Mouse (Mus musculus) ES-E14 (cell line): ENCODE measurements around the gene Itga9. TPM values are rescaled to one million over a fixed set of nuclear protein-coding genes. Genes with fewer than 3 reads are reported as not detected.

Source experiments
- DNase-seq: peaks from one replicate; pipeline ENCODE4 v3.0.0-alpha.2; 2013; ENCODE audit warnings: low read depth, low spot score
- H3K27ac ChIP-seq: 2 replicates; pipeline ENCODE4 v1.5.1; 2012; ENCODE audit warnings: low read depth, mild to moderate bottlenecking, low read length, moderate library complexity, mixed read lengths; ENCODE audit not compliant: poor library complexity, insufficient read depth, severe bottlenecking
- H3K36me3 ChIP-seq: 2 replicates; pipeline ENCODE4 v1.6.1; 2012; ENCODE audit warnings: mild to moderate bottlenecking, low read length, moderate library complexity, mixed read lengths; ENCODE audit not compliant: control insufficient read depth, poor library complexity, insufficient read depth, severe bottlenecking
- H3K4me1 ChIP-seq, 2 experiments: fragments of 150-350 bp in 1 of 2; sonication (generic) in 1 of 2; 2 replicates each; pipeline ENCODE4 v1.6.1; 2012; ENCODE audit warnings: low read length in 2 of 2, mild to moderate bottlenecking in 1 of 2, mixed read lengths in 1 of 2; ENCODE audit not compliant: control insufficient read depth in 2 of 2, insufficient read depth in 2 of 2, poor library complexity in 1 of 2
- H3K4me3 ChIP-seq, 2 experiments: fragments of 150-350 bp in 1 of 2; sonication (generic) in 1 of 2; 2 replicates each; pipeline ENCODE4 v1.5.1; 2012; ENCODE audit warnings: low read length in 2 of 2, low read depth in 1 of 2, mild to moderate bottlenecking in 1 of 2, mixed read lengths in 1 of 2; ENCODE audit not compliant: insufficient read depth in 1 of 2, poor library complexity in 1 of 2, severe bottlenecking in 1 of 2
- H3K9ac ChIP-seq: 2 replicates; pipeline ENCODE4 v1.6.1; 2012; ENCODE audit warnings: low read depth, mild to moderate bottlenecking, low read length, mixed read lengths; ENCODE audit not compliant: poor library complexity, insufficient read depth, severe bottlenecking
- H3K9me3 ChIP-seq: fragments of 150-350 bp; sonication (generic); 2 replicates; pipeline ENCODE4 v1.6.1; 2012; ENCODE audit warnings: low read depth, mild to moderate bottlenecking, low read length; ENCODE audit not compliant: control insufficient read depth, insufficient read depth
- CHD2 ChIP-seq: IDR thresholded peaks from 2 replicates; pipeline ENCODE4 v1.6.1; 2014; ENCODE audit warnings: mild to moderate bottlenecking, low read depth, low read length, inconsistent platforms
- HCFC1 ChIP-seq: IDR thresholded peaks from 2 replicates; pipeline ENCODE4 v1.6.1; 2012; ENCODE audit warnings: low read length, inconsistent platforms, borderline replicate concordance; ENCODE audit not compliant: insufficient read depth
- MAFK ChIP-seq: IDR thresholded peaks from 2 replicates; pipeline ENCODE4 v1.6.1; 2014; ENCODE audit warnings: mild to moderate bottlenecking, low read depth, low read length, inconsistent platforms; ENCODE audit not compliant: insufficient read depth
- ZC3H11A ChIP-seq: IDR thresholded peaks from 2 replicates; pipeline ENCODE4 v1.6.1; 2012; ENCODE audit warnings: low read depth, mild to moderate bottlenecking, inconsistent platforms, low read length, borderline replicate concordance
- ZNF384 ChIP-seq: IDR thresholded peaks from 2 replicates; pipeline ENCODE4 v1.6.1; 2012; ENCODE audit warnings: low read depth, low read length, inconsistent platforms
- in situ Hi-C, 2 experiments: fragments of 600-800 bp; cut with MboI; formaldehyde crosslinking; loops; one replicate each; pipeline ENCODE4 v1.15.1; 2025; ENCODE audit warnings: low sequenced_read_pairs in 2 of 2, inconsistent platforms in 1 of 2; ENCODE audit not compliant: unreplicated experiment in 2 of 2
- total RNA-seq: library from RNA; depleted of rRNA; stranded (reverse); fragments of 300-350 nt; gene quantifications from 2 replicates; pipeline ENCODE4 v1.2.3, GENCODE M21; 2012

The Itga9 gene
- total RNA-seq, 1 experiment, result 19.7 TPM

GRCm38 (mm10) chr9:118913048-118913447 is 306.6 kb downstream of the Itga9 start:
- no peaks in the 10 kb centered on the region for H3K4me1 ChIP-seq
- DNase-seq, result no peak
- in situ Hi-C loops, result loop anchor here in 1 of 2 experiments (10.0 to 25.0 kb wide), 2 partner anchors 162 to 326 kb away; no protein-coding TSS in a partner anchor
- no peak for TF ChIP-seq HCFC1
- H3K27ac ChIP-seq, result no peak overlapping the region
- no peak overlapping the region for H3K4me3 ChIP-seq
- no peak overlapping the region for H3K9ac ChIP-seq
- no peaks in the 10 kb centered on the region for H3K9me3 ChIP-seq
- no peaks in the 10 kb centered on the region for H3K36me3 ChIP-seq

GRCm38 (mm10) chr9:118913613-118914012 is 307.1 kb downstream of the Itga9 start:
- Histone ChIP-seq H3K4me1 (no peaks in the 10 kb centered on the region), H3K9ac (no peak overlapping the region), H3K9me3 (no peaks in the 10 kb centered on the region), H3K36me3 (no peaks in the 10 kb centered on the region), H3K4me3 (no peak overlapping the region), H3K27ac (no peak overlapping the region)
- TF ChIP-seq ZNF384 (no peak), HCFC1 (no peak), ZC3H11A (no peak), MAFK (no peak), CHD2 (no peak)
- in situ Hi-C loops, result loop anchor here in 1 of 2 experiments (10.0 to 25.0 kb wide), 2 partner anchors 161 to 326 kb away; no protein-coding TSS in a partner anchor
- DNase-seq, result no peak

- H3K9me3 ChIP-seq, result no peaks in the 10 kb centered on the region
- no peaks in the 10 kb centered on the region for H3K36me3 ChIP-seq
- H3K4me1 ChIP-seq, result no peaks in the 10 kb centered on the region
- H3K9ac ChIP-seq, result no peak overlapping the region
- H3K4me3 ChIP-seq, result no peak overlapping the region
- no peak overlapping the region for H3K27ac ChIP-seq
- DNase-seq, result no peak
- in situ Hi-C loops, result loop anchor here in 1 of 2 experiments (10.0 to 25.0 kb wide), 2 partner anchors 160 to 327 kb away; no protein-coding TSS in a partner anchor
- no peak for TF ChIP-seq HCFC1
- no peak for TF ChIP-seq CHD2
- TF ChIP-seq MAFK, result no peak
- no peak for TF ChIP-seq ZC3H11A
- TF ChIP-seq ZNF384, result no peak
Observed at GRCm38 (mm10) chr9:118914589-118914988, 308.1 kb downstream of the Itga9 start.

GRCm38 (mm10) chr9:118915290-118915689 is 308.8 kb downstream of the Itga9 start:
- no peaks in the 10 kb centered on the region for H3K4me1 ChIP-seq
- in situ Hi-C loops, result loop anchor here (5.0 to 25.0 kb wide), 3 partner anchors 152 to 328 kb away; no protein-coding TSS in a partner anchor
- H3K36me3 ChIP-seq, result no peaks in the 10 kb centered on the region
- H3K4me3 ChIP-seq, result no peak overlapping the region
- no peak overlapping the region for H3K27ac ChIP-seq
- no peak overlapping the region for H3K9ac ChIP-seq
- no peaks in the 10 kb centered on the region for H3K9me3 ChIP-seq
- peak; percentile 54 for DNase-seq
- TF ChIP-seq CHD2 (no peak), HCFC1 (no peak), MAFK (no peak), ZC3H11A (peak; percentile 87), ZNF384 (no peak)

GRCm38 (mm10) chr9:118919672-118920186 is 313.2 kb downstream of the Itga9 start:
- Histone ChIP-seq H3K36me3 (no peaks in the 10 kb centered on the region), H3K4me1 (peaks cover 0 to 4% of the 10 kb centered on the region in 2 experiments; a peak in 1 of 4 replicates), H3K27ac (no peak overlapping the region), H3K4me3 (no peak overlapping the region), H3K9me3 (no peaks in the 10 kb centered on the region), H3K9ac (no peak overlapping the region)
- in situ Hi-C loops, result loop anchor here (5.0 to 25.0 kb wide), 3 partner anchors 148 to 332 kb away; no protein-coding TSS in a partner anchor
- TF ChIP-seq ZNF384 (no peak), CHD2 (no peak), MAFK (no peak), ZC3H11A (no peak)
- DNase-seq, result no peak
